Mouse (Mus musculus): ENCODE measurements around the gene Carmil1. TPM values are rescaled to one million over a fixed set of nuclear protein-coding genes. Genes with fewer than 3 reads are reported as not detected.
A peak's percentile ranks its signal among the peaks of the same experiment; 100 is the strongest.
"Not testable (repeated sequence)": the region's sequence is repeated elsewhere in the genome, so short reads cannot be mapped to it uniquely, and the experiment has no call there.

Carmil1 gene
- total RNA-seq, 4 experiments from 2014 or later: 52.8 to 101 (median 64.1) TPM

DNA sequence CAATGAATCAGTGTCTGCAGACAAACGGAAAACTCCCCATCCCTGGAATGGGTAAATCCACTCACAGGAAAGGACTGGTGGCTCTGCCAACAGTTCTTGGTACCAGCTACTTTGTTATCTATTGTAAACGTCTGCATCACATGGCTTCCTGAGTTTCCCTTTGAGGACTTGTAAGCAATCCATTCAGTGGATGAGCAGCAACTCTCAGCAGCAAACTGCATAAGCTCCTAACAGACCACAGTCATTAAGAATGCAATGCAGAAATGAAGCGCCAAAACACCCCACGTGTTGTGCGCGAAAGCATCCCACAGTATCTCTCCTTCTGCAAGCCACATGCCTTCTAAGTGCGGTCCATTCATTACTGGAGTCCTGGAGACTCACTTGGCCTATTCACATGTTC lies 128.0 kb downstream of the Carmil1 start:
- no peak for DNase-seq

DNA sequence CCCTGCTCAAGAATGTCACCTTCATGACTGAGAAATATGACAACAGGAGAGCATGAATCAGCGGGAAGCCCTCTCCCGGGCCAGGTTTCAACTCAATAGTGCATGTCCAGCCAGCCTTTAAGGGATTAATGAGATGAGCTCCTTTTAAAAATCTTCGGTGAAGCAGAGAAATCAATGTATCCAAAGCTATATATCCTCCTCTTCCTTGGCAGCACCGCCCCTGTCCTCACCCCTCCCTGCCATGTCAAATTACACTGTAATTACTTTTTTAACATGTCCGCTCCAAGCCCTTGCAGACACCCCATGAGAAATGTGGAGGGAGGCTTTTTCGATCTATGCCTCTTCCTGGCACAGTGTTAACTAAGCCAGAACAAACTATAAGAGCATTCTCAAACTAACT lies 129.3 kb downstream of the Carmil1 start:
- DNase-seq: no peak

- no peak for DNase-seq
Measured at GRCm38 (mm10) chr13:24148549-24148948, 132.0 kb downstream of the Carmil1 start.

DNA sequence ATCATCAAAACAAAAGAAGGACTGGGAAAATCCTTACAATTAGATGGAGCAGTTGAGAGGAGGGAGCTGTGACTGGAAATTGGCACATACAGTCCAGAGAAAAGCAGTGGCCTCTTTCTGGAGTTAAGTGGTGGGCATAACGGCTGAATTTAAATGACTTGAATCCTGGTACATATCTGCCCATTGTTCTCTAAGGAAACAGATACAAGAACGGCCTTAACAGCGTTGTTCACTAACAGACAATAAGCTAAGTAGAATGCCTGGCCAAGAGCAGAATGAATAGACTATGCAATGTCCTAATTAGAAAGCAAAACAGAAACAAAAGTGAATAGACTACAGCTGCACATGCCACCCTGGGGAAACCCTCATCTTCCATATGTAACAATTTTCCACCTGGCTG lies 133.6 kb downstream of the Carmil1 start:
- no peak for DNase-seq

DNA sequence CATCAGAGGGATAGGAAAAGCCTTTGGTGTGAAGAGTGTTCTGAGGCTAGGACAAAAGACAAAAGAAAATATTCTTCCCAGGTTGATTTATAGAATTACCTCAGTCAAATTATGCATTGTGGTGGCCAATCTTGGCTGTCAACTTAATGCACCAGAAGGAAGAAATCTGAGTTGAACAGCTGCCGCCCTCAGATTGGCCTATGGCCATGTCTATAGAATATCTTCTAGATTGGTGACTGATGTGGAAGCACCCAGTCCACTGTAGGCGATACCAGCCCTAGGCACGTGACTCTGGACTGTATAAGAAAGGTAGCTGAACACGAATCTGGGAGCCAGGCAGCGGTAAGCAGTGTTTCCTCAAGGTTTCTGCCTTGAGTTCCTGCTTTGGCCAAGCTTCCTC lies 134.1 kb downstream of the Carmil1 start:
- no peak for DNase-seq

DNA sequence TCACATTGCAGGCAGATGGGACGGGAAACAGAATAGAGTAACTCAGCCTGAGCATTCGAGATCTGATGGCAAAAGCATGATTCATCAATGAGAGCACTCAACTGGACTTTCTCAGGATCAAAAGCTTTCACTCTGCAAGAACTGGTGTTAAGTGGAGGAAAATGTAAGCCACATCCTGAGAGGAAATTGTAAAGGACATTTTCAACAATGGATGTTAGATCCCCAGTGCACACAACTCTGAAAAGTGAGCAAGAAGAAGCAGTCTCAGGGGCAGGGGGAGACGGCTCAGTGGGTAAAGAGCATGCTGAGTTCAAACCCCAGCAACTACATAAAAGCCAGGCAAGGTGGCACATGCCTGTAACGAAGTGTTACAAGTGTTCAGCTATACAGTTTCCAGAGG lies 135.7 kb downstream of the Carmil1 start:
- no peak for DNase-seq

DNA sequence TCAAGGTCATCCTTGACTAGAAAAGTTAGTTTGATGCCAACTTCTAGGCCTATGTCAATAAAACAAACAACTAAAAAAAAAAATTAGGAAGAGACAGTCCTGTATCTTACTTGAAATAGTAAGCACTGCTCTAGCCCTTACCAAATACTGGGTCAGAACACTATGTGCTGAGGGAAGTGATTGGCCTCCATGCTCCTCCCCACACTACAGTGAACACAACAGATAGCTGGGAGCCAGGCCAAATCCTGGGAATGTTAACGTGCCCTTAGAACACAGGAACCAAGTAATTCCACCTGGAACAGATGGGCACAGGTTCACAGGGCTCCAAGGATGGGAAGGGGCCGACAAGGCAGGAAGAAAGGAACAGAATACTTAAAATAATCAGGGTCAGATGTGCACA lies 136.5 kb downstream of the Carmil1 start:
- no peak for DNase-seq

GRCm38 (mm10) chr13:24136836-24137235 lies 143.8 kb downstream of the Carmil1 start:
- DNase-seq: no peak

DNA sequence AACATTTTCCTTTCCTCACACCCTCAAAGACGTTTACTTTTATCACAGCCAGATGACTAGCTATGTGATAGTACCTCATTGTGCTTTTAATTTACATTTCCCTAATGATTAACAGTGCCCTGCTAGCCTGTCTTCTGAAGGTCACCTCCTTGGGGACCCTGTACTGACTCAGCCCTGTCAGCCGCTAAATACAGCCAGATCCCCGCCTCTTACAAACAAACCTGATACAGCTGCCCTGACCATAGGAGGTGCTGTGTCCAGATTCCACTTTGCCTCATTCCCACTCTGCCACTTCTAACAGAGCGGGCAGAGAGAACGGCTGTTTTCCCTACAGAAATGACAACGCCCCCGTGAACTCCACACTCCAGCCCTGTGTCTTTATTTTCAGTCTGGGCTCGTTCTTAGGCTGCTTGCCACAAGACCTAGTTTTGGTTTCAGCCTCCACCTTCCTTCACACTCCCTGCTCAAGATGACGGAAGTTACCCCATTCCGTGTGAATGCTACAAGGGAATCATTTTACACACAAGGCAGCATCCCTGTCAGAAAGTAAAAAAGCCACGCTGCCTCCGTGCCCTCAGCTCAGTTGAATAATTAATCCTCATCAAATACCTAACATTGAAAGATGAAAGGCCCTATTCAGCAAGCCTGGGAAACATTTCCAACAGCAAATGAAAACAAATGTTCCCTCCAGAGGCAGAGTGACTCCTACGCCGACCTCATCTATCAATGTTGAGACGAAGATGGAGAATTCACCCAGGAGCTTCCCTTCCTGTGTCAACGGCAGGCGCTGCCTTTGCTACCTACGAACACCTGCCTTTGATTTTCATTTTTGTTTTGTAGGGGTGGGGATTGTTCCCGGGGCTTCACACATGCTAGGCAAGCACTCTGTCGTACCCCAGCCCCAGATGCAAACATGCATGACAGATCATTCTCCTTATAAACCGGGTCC lies 145.0 kb downstream of the Carmil1 start:
- peak; percentile 33 for DNase-seq

- DNase-seq: no peak
Measured at GRCm38 (mm10) chr13:24132866-24133265, 147.7 kb downstream of the Carmil1 start.

- no peak for DNase-seq
Measured at GRCm38 (mm10) chr13:24131319-24131718, 149.3 kb downstream of the Carmil1 start.

DNA sequence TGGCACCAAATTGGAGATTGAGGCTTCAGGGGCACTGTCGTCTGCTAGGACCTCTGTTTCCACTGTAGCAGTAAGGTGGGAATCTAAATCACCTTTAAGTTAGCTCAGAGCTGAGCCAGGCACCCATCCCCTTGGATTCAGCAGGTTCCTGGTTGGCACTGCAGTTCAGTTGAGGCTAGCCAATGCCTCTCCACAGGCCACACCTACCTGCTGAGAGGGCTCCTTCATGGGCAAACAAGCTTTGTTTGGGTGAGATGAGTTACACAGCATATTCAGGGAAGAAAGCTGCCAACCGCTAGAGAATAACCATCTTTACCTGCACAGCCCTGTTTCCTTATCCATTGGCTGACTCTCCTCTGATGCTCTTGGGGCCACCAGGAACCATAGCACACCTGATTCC lies 149.9 kb downstream of the Carmil1 start:
- DNase-seq: no peak

DNA sequence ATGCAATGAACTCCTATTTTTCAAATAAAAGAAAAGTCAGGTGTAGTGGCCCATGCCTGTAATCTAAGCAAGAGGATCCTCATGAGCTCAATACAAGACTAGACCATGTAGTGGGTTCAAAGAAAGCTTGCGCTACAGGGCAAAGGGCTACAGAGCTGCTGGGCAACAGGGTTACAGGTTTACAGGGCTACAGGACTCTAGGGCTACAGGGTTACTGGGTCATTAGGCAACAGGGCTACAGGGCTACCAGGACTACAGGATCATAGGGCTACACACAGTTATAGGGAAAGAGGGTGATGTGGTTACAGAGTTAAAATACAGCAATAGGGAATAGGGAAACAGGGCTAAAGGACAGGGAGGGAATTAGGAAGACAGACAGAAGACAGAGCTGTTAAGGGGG lies 151.9 kb downstream of the Carmil1 start:
- no peak for DNase-seq

DNA sequence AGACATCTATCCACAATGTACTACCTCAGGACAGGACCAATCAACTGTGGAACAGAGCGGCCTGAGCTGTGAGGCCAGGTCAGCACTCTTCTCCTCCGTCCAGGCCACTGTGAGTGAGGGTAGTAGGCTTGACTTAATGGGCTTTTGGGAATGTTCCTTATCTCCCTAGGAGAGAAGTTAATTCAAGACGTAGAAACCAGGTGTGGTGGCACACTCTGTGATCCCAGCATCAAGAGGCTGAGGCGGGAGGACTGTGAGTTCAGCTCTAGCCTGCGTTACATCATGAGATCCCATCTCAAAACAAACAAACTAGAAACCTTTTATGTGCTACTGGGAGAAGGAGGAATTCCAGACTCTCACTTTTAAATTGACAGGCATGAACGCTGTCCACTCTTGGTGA lies 154.7 kb downstream of the Carmil1 start:
- DNase-seq: no peak

DNA sequence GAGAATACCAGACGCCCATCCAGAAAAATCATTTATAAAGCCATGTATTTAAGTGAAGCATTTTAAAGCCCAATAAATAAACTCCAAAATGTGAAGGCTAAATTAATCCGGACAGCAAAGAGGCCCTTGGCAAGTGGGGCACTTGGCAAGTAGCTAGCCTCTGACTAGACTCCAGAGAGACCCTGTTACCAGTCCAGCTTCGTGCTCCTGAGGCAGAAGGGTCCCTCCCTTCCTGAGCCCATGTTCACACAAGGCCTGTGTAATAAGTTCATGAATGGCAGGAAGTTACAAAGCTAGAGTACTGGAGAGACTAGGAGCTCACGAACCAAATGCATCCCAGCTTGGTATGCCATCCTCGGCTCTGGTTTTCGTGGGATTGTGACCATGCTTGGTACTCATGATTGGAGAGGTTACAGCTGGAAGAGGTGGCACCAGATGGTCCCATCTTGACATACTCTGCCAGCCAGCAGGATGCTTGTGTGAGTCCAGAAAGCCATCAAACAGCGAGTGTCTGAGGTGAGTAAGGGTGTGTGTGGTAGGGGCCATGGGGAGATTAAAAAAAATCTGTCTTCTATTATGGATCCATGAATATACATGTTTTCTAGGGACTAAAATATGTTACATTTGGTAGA lies 163.3 kb downstream of the Carmil1 start:
- DNase-seq: no peak

GRCm38 (mm10) chr13:24112689-24113348 lies 167.8 kb downstream of the Carmil1 start:
- no peak for DNase-seq

DNA sequence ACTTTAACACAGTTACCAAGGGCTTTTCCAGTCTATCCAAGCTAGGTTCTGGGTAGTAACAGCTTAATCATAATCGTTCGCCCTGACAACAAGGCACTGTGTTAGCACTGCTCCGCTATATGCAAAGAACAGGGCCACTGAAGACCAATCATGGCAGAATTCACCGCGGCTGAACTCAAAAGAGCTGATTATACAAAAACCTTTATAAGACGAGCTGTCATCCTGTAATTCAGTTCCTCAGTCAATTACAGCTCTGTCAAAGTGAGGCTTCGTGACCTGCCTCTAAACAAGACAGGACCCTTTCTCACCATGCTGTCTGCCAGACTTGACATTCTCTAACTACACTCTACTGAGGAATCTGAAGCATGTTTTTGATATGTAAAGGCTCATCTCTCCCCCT lies 170.3 kb downstream of the Carmil1 start:
- no peak for DNase-seq

GRCm38 (mm10) chr13:24108282-24108681 lies 172.3 kb downstream of the Carmil1 start:
- no peak for DNase-seq

GRCm38 (mm10) chr13:24107058-24107457 lies 173.5 kb downstream of the Carmil1 start:
- no peak for DNase-seq

- DNase-seq: no peak
Measured at GRCm38 (mm10) chr13:24105838-24106237, 174.8 kb downstream of the Carmil1 start.

DNA sequence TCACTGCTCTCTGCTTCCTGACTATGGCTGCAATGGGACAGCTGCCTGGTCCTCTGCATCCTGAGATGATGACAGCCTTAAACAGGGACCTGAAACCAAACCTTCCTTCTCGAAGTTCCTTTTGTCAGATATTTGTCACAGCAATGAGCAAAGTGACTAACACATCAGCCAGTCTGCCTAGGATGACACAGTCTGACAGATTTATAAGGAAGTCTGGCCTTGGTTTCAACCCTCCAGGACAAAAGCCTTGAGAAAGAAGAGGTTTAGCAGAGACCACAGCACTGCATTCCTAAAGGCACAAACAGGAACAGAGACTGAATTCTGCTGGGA lies 175.3 kb downstream of the Carmil1 start:
- peak; percentile 23 for DNase-seq

DNA sequence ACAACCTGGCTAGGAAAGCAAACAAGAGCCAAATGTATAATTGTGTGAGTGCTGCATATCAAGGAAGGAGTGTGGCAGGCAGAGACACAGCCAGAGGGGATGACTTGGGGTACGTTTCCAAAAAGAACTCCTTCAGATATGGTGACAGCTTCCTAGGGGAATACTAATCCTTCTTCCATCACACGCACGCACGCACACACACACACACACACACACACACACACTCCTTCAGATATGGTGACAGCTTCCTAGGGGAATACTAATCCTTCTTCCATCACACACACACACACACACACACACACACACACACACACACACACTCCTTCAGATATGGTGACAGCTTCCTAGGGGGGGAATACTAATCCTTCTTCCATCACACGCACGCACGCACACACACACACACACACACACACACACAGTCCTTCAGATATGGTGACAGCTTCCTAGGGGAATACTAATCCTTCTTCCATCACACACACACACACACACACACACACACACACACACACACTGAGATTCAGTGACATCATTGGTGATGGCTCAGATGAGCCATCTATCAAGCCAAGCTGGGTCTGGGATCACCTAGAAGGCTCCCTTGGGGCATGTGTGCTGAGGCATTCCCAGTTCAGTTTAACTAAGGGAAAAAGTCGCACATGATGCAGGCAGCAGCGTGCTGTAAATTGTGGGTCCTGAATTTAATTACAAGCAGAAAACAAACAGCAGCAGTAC lies 175.8 kb downstream of the Carmil1 start:
- not testable (repeated sequence) for DNase-seq

- DNase-seq: no peak
Measured at GRCm38 (mm10) chr13:24104016-24104415, 176.6 kb downstream of the Carmil1 start.

All from adrenal gland, adult 8-10 months (tissue).